Mouse (Mus musculus): ENCODE data around the gene Otud3.
"Not testable (repeated sequence)": the region's sequence is repeated elsewhere in the genome, so short reads cannot be mapped to it uniquely, and the experiment has no call there.

The Otud3 gene

GRCm38 (mm10) chr4:138913797-138914196 is at the start of gene Otud3:
Gene Otud3, minus strand, starts transcription at chr4:138913945.
- peak; percentile 93 to 96 for DNase-seq (ENCODE audit: low spot score in 2 of 2)

GRCm38 (mm10) chr4:138962719-138963118 is 49.0 kb upstream of the Otud3 start:
- DNase-seq (ENCODE audit: low spot score in 2 of 2): no peak

GRCm38 (mm10) chr4:138959926-138960325 is 46.2 kb upstream of the Otud3 start:
- DNase-seq (ENCODE audit: low spot score in 2 of 2): no peak

GRCm38 (mm10) chr4:138959120-138959519 is 45.4 kb upstream of the Otud3 start:
- no peak for DNase-seq (ENCODE audit: low spot score in 2 of 2)

- no peak for DNase-seq (ENCODE audit: low spot score in 2 of 2)
Observed at GRCm38 (mm10) chr4:138958612-138959011, 44.9 kb upstream of the Otud3 start.

GRCm38 (mm10) chr4:138948257-138948656 is 34.5 kb upstream of the Otud3 start:
- DNase-seq (ENCODE audit: low spot score in 2 of 2): no peak

GRCm38 (mm10) chr4:138943730-138944129 is 30.0 kb upstream of the Otud3 start:
- DNase-seq (ENCODE audit: low spot score in 2 of 2): peak; percentile 64 to 74

GRCm38 (mm10) chr4:138941966-138942365 is 28.2 kb upstream of the Otud3 start:
- DNase-seq (ENCODE audit: low spot score in 2 of 2): peak; percentile 17 to 23

- no peak for DNase-seq (ENCODE audit: low spot score in 2 of 2)
Observed at GRCm38 (mm10) chr4:138941401-138941800, 27.7 kb upstream of the Otud3 start.

- DNase-seq (ENCODE audit: low spot score in 2 of 2): no peak
Observed at GRCm38 (mm10) chr4:138939481-138939880, 25.7 kb upstream of the Otud3 start.

GRCm38 (mm10) chr4:138938495-138939269 is 24.9 kb upstream of the Otud3 start:
- no peak for DNase-seq (ENCODE audit: low spot score in 2 of 2)

- DNase-seq (ENCODE audit: low spot score in 2 of 2): no peak
Observed at GRCm38 (mm10) chr4:138934456-138935145, 20.9 kb upstream of the Otud3 start.

- DNase-seq (ENCODE audit: low spot score in 2 of 2): no peak
Observed at GRCm38 (mm10) chr4:138933862-138934261, 20.1 kb upstream of the Otud3 start.

- DNase-seq (ENCODE audit: low spot score in 2 of 2): no peak
Observed at GRCm38 (mm10) chr4:138925561-138925960, 11.8 kb upstream of the Otud3 start.

- DNase-seq (ENCODE audit: low spot score in 2 of 2): peak; percentile 97 to 98
Observed at GRCm38 (mm10) chr4:138922131-138922459, 8.3 kb upstream of the Otud3 start.

- DNase-seq (ENCODE audit: low spot score in 2 of 2): no peak
Observed at GRCm38 (mm10) chr4:138921254-138922130, 7.7 kb upstream of the Otud3 start.

- no peak for DNase-seq (ENCODE audit: low spot score in 2 of 2)
Observed at GRCm38 (mm10) chr4:138917282-138917681, 3.5 kb upstream of the Otud3 start.

- DNase-seq (ENCODE audit: low spot score in 2 of 2): peak; percentile 21 to 32
Observed at GRCm38 (mm10) chr4:138913141-138913787, 481 bp downstream of the Otud3 start.

GRCm38 (mm10) chr4:138905624-138906337 is 8.0 kb downstream of the Otud3 start:
- no peak for DNase-seq (ENCODE audit: low spot score in 2 of 2)

GRCm38 (mm10) chr4:138899361-138899760 is 14.4 kb downstream of the Otud3 start:
- DNase-seq (ENCODE audit: low spot score in 2 of 2): no peak

GRCm38 (mm10) chr4:138893789-138894188 is 20.0 kb downstream of the Otud3 start:
- not testable (repeated sequence) for DNase-seq (ENCODE audit: low spot score in 2 of 2)

Measured in urinary bladder, postnatal 36 days (tissue).